Mouse (Mus musculus) lung, embryonic 14.5 days (tissue): ENCODE data around the gene Snrnp25. TPM values are rescaled to one million over a fixed set of nuclear protein-coding genes. Genes with fewer than 3 reads are reported as not detected.

Source experiments
- ATAC-seq: fragments of 200-750 bp; cut with Nextera tagmentation; 2 replicates; pipeline ENCODE4 v1.8.0; 2017; ENCODE audit warnings: mild to moderate bottlenecking, moderate TSS enrichment, moderate library complexity; ENCODE audit not compliant: insufficient read depth
- DNase-seq: peaks from one replicate; pipeline ENCODE4 v3.0.0-alpha.2; 2015
- H3K27ac ChIP-seq: fragments of 300-500 bp; sonication (generic); 2 replicates; pipeline ENCODE4 v1.5.1; 2014; ENCODE audit warnings: low read depth, mild to moderate bottlenecking, moderate library complexity
- H3K27me3 ChIP-seq: fragments of 300-500 bp; sonication (generic); 2 replicates; pipeline ENCODE4 v1.6.1; 2014; ENCODE audit warnings: low read length, control low read depth; ENCODE audit not compliant: insufficient read depth
- H3K36me3 ChIP-seq: fragments of 300-500 bp; sonication (generic); 2 replicates; pipeline ENCODE4 v1.6.1; 2014; ENCODE audit warnings: control low read depth; ENCODE audit not compliant: insufficient read depth
- H3K4me1 ChIP-seq: fragments of 300-500 bp; sonication (generic); 2 replicates; pipeline ENCODE4 v1.6.1; 2014; ENCODE audit warnings: antibody characterized with exemption, control low read depth; ENCODE audit not compliant: insufficient read depth
- H3K4me2 ChIP-seq: fragments of 300-500 bp; sonication (generic); 2 replicates; pipeline ENCODE4 v1.6.1; 2014; ENCODE audit warnings: mild to moderate bottlenecking
- H3K4me3 ChIP-seq: fragments of 300-500 bp; sonication (generic); 2 replicates; pipeline ENCODE4 v1.5.1; 2014; ENCODE audit warnings: low read depth, low read length
- H3K9ac ChIP-seq: fragments of 300-500 bp; sonication (generic); 2 replicates; pipeline ENCODE4 v1.6.1; 2014
- H3K9me3 ChIP-seq: fragments of 300-500 bp; sonication (generic); 2 replicates; pipeline ENCODE4 v1.6.1; 2016; ENCODE audit warnings: low read depth, low read length, control low read depth
- CTCF ChIP-seq: IDR thresholded peaks from 2 replicates; pipeline ENCODE4 v1.5.1; 2016; ENCODE audit warnings: antibody characterized with exemption, low read depth
- WGBS: fragments of 180-500 bp; shearing (Covaris S2); extraction: QIAGEN DNeasy Blood & Tissue Kit; methylation state at CpG from one replicate; pipeline ENCODE4 v1.1.7; 2014; 5-methylcytosine and 5-hydroxymethylcytosine counted together
- polyA plus RNA-seq: library from polyadenylated mRNA; unstranded; fragments of >200 nt; fragmentation: Nextera tagmentation; extraction: Ambion mirVana; gene quantifications from 2 replicates; pipeline ENCODE4 v1.2.1, GENCODE M21; 2014

The Snrnp25 gene
- polyA plus RNA-seq: 62.8 and 71.4 TPM in 2 replicates

DNA sequence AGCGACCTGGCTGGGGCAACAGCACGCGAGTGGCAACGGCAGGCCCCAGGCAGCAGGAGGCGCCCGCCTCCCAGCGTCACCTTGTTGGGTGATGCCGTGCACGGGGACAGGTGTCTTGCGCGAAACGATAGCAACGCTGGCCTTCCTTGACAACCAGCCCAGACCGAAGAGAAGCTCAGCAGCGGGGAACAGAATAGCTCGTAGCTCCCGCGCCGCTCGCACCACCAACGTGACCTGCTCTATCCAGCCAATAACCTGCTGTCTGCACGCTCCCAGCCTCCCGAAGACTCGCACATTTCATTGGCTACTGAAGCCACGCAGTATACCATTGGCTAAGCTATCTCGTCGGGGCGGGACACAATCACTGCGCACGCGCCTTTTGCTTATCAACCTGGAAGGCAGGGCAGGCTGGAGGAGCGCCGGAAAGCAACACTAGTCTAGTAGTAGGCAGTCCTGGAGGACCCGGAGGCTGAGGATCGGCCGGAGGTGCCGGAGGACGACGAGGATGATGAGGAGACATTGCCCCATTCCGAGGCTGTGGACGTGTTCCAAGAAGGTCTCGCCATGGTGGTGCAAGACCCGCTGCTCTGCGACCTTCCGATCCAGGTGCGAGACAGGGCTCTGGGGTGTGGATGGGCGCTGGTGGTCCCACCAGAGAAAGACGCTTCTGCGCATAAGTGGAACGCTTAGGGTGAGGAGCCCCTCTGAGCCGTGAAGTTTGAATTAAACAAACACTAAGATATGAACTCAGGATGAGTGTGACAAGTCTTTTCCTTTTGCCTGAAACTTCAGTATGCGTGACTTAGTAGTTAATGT is at the start of gene Snrnp25:
TSS of gene Snrnp25 (plus strand) at position 358 of the 816 bp plus-strand sequence.
- DNase-seq (peak; percentile 99), ATAC-seq (peak; percentile 100)
- peak within 1 kb of the TSS; percentile 66 for H3K4me2 ChIP-seq
- no peaks in the 10 kb centered on the region for H3K9me3 ChIP-seq
- H3K36me3 ChIP-seq: peaks cover 26% of the 10 kb centered on the region
- H3K27ac ChIP-seq: peak within 1 kb of the TSS; percentile 50; the same call in 1 of the 2 replicates
- H3K27me3 ChIP-seq: no peaks in the 10 kb centered on the region
- WGBS: under 1% methylated on average over 52 of the region's 52 CpGs
- TF ChIP-seq CTCF: peak; percentile 70
- H3K4me3 ChIP-seq: peak within 1 kb of the TSS; percentile 56
- peak within 1 kb of the TSS; percentile 64 for H3K9ac ChIP-seq
- no peaks in the 10 kb centered on the region for H3K4me1 ChIP-seq

DNA sequence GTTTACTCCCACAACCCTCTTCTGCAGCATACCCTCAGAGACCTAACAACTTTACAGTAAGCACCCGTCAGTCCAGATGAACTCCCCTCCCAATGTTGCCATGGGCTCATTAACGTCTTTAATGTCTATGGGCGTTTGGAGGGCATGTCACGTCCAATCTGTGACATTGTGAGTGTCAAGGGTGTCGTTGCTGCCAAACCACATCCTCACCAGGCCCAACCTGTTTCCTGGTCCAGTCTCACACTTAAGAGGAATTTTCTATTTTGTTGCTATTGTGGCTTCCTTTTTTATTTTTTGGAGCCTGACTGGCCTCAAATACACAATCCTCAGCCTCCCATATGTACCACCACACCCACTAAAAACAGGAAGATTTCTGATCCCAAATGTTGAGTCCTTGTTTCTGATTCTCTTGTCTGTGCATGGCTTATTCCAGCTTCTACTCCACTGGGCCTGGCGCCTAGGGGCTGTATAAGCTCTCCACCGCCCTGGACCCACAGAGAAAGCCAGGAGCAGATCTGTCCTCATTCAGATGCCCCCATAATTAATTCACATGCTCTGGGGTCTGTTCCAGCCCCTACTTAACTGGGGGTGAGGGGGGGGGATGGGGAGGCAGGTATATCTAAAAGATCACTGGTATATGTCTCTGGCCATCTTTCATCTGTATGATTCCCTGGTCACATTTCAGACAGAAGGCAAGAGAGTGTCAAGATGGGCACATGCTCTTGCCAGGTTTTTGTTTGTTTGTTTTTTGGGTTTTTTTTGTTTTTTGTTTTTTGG is 48.2 kb upstream of the Snrnp25 start:
- ATAC-seq (no peak), DNase-seq (no peak)
- H3K36me3 ChIP-seq: no peaks in the 10 kb centered on the region
- no peaks in the 10 kb centered on the region for H3K9me3 ChIP-seq
- no peak for TF ChIP-seq CTCF
- peaks cover 8% of the 10 kb centered on the region; the same call in 1 of the 2 replicates for H3K27me3 ChIP-seq
- no peak overlapping the region for H3K4me2 ChIP-seq
- H3K4me1 ChIP-seq: peaks cover 3% of the 10 kb centered on the region; the same call in 1 of the 2 replicates
- no peak overlapping the region for H3K4me3 ChIP-seq
- H3K9ac ChIP-seq: no peak overlapping the region
- H3K27ac ChIP-seq: no peak overlapping the region
- WGBS: 79% methylated on average over 7 of the region's 7 CpGs

DNA sequence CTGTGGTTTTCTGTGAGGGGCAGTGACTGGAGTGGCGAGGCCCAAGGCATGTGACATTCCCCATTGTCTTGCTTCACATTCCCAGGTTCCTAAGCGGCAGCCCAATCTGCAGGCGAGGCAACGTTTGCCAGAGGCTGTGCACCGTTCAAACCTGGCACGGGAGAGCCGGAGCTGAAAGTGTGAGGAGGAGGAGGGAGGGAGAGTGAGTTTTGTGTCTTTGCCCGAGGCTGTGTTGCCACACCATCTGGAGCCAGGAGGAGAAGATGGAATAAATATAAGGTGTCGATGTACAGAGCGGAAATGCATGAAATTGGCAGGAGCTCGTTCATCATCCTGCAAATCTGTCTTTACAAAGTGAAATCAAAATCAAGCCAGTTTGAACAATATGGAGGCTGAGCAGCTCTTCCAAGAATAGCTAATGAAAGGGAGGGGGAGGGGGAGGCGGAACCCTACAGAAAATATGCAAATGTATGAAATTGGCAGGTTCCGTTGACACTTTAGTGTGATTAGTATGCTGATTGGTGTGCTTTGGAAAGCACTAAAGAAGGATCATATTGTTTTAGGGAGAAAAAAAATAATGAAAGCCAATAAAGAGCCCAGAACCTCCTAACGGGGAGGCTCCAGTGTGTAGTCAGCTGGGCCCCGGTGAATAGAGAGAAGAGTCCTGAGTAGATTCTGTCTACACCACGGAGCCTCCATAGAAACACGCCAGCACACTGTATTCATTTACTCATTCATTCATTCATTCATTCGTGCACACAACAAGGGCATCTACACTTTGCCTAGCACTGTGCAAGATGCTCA is 47.2 kb upstream of the Snrnp25 start:
- Histone ChIP-seq H3K36me3 (no peaks in the 10 kb centered on the region), H3K4me1 (peaks cover 3% of the 10 kb centered on the region; the same call in 1 of the 2 replicates), H3K4me3 (no peak overlapping the region), H3K9me3 (no peaks in the 10 kb centered on the region), H3K4me2 (no peak overlapping the region), H3K9ac (no peak overlapping the region), H3K27me3 (peaks cover 8% of the 10 kb centered on the region; the same call in 1 of the 2 replicates), H3K27ac (no peak overlapping the region)
- ATAC-seq (no peak), DNase-seq (no peak)
- WGBS: 65% methylated on average over 18 of the region's 18 CpGs
- no peak for TF ChIP-seq CTCF

DNA sequence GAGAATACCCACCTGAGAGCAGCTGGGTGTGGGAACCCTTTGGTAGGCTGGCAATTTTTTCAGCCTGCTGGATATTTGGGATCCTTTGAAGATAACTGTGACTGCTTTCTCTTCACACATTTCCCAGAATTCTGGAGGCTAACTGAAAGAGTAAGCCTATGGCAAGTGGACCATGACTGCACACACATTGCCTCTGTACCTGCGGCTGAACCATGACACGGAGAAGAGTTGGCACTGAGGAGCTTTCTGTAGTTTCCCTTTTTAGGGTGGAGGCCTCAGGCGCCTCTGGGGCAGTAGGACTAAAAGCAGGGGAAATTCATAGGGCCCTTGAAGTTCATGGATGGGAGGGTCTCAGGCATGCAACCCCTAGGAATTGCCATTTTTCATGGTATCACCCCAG is 46.0 kb upstream of the Snrnp25 start:
- no peak overlapping the region for H3K4me2 ChIP-seq
- H3K4me1 ChIP-seq: peaks cover 3% of the 10 kb centered on the region; the same call in 1 of the 2 replicates
- 78% methylated on average over 3 of the region's 3 CpGs for WGBS
- peaks cover 8% of the 10 kb centered on the region; the same call in 1 of the 2 replicates for H3K27me3 ChIP-seq
- DNase-seq (no peak), ATAC-seq (no peak)
- H3K27ac ChIP-seq: no peak overlapping the region
- no peaks in the 10 kb centered on the region for H3K36me3 ChIP-seq
- TF ChIP-seq CTCF: no peak
- no peak overlapping the region for H3K9ac ChIP-seq
- H3K9me3 ChIP-seq: no peaks in the 10 kb centered on the region
- no peak overlapping the region for H3K4me3 ChIP-seq

DNA sequence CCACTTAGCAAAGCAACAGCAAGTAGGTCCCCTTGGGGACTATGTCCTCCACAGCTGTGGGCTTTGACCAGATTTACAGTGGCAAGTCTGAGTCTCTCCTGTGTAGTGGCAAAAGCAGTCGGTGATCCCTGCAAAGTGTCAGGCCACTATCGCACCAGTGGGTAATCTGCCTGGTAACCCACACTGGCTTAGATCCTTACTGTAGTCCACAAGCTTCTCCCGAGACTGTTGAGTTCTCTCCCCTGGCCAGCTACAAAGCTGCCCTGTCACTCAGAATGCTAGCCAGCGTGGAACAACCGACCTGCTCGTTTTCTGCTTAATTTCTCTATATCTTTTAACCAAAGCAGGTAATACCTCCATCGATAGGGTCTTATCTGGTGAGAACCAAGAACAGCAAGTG is 44.9 kb upstream of the Snrnp25 start:
- H3K4me2 ChIP-seq: no peak overlapping the region
- H3K27ac ChIP-seq: no peak overlapping the region
- DNase-seq (no peak), ATAC-seq (no peak)
- WGBS: 73% methylated on average over 7 of the region's 7 CpGs
- H3K9ac ChIP-seq: no peak overlapping the region
- no peak for TF ChIP-seq CTCF
- H3K4me3 ChIP-seq: no peak overlapping the region
- H3K36me3 ChIP-seq: no peaks in the 10 kb centered on the region
- H3K27me3 ChIP-seq: peaks cover 8% of the 10 kb centered on the region; the same call in 1 of the 2 replicates
- peaks cover 3% of the 10 kb centered on the region; the same call in 1 of the 2 replicates for H3K4me1 ChIP-seq
- no peaks in the 10 kb centered on the region for H3K9me3 ChIP-seq

DNA sequence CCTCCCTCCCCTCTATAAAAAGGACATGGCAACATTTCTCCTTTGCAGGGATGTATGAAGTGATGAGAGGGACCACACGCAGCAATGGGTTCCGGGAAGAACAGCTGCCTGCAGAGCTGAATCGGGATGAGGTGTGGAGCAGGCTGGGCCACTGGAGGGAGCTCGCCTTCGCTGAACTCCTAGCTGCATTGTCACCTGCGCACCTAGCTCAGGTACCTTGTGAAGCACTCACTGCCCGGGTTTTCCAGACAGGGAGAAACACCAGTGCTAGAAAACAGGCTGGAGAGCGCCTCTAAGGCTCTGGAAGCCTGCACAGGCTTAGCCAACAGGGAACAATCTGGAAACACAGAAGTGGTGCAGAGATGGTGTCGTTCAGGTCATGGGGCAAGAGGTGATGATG is 43.7 kb upstream of the Snrnp25 start:
- H3K27ac ChIP-seq: no peak overlapping the region
- peaks cover 3% of the 10 kb centered on the region; the same call in 1 of the 2 replicates for H3K4me1 ChIP-seq
- WGBS: 7% methylated on average over 9 of the region's 9 CpGs
- no peak overlapping the region for H3K9ac ChIP-seq
- H3K4me3 ChIP-seq: peak overlapping the region; percentile 24
- peak; percentile 62 for DNase-seq
- ATAC-seq: peak; percentile 29; the same call in 1 of the 2 replicates
- peaks cover 8% of the 10 kb centered on the region; the same call in 1 of the 2 replicates for H3K27me3 ChIP-seq
- TF ChIP-seq CTCF: peak; percentile 52
- H3K36me3 ChIP-seq: no peaks in the 10 kb centered on the region
- H3K9me3 ChIP-seq: no peaks in the 10 kb centered on the region
- peak overlapping the region; percentile 63 for H3K4me2 ChIP-seq
